Mouse (Mus musculus): ENCODE measurements at regions not wholly inside any gene's neighbourhood (a gene's known extent, or its start where the extent isn't known, plus 50 kb on each side); places are given as distances from the start of the nearest gene placed in this dataset.

- DNase-seq (ENCODE audit: low spot score in 2 of 2) = no peak
Measured at GRCm38 (mm10) chr2:50456654-50457053, 160.1 kb upstream of the Mmadhc start.

- DNase-seq (ENCODE audit: low spot score in 2 of 2) = no peak
Measured at GRCm38 (mm10) chr2:50448117-50448516, 151.5 kb upstream of the Mmadhc start.

DNA sequence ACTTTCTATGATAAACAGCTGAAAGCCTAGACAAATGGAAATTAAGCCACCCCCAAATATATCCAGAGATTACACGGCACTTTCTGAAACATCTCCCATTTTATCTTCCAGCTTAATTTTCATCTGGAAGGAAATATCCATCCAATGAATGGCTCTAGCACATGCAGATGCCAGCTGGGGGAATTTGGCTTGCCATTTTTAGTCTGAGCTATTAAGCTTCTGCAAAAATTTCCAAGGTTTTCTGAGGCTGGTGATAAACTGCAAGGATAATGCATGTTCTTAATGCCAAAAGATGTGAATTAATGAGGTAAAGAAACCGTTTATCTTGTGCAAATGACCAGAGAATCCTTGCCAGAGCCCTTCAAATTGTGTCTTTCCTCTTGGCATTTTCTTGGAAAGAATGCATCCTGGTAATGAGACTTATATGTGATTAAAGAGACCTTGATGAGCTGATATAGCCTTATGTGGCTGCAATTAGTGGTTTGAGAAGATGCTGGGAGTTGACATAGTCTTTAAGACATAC lies 149.4 kb upstream of the Mmadhc start:
- DNase-seq (ENCODE audit: low spot score in 2 of 2) = peak in 1 of 2 experiments; percentile 15

DNA sequence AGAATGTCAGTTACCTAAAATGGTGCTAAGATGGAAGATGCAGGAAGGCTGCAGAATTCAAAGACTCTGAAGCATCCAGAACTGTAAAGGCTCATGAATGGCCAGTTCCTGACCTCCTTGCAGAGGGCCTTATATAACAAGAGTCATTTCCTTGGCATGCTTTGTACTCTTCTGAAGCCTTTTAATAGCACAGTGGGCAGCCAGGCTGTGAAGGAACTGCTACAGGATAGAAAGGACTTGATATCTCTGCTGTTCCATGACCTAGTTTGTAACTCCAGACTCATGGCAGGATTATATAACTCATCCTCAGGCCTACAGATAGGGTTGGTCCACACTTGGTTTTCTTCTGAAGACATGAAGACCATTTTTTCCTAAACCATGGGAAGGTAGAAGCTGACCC lies 143.7 kb upstream of the Mmadhc start:
- DNase-seq (ENCODE audit: low spot score in 2 of 2) = no peak

GRCm38 (mm10) chr2:50433166-50433565 lies 136.6 kb upstream of the Mmadhc start:
- no peak for DNase-seq (ENCODE audit: low spot score in 2 of 2)

DNA sequence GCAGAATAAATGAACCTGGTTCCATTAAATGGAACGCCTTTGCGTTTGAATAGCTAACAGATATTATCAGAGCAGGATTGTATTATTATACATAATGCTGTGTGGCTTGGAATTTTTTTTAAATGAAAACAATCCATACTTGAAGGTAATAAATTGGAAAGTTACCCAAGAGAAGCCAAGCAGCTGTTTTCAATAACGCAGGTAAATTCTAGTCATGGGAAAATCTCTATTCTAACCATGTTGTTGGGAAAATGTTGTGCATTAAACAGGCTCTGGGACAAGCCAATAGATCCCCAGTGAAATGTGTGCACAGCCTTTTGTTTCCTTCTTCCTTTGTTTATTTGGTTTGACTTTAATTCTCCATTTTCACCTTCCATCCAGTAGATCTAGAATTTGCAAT lies 128.6 kb upstream of the Mmadhc start:
- no peak for DNase-seq (ENCODE audit: low spot score in 2 of 2)

DNA sequence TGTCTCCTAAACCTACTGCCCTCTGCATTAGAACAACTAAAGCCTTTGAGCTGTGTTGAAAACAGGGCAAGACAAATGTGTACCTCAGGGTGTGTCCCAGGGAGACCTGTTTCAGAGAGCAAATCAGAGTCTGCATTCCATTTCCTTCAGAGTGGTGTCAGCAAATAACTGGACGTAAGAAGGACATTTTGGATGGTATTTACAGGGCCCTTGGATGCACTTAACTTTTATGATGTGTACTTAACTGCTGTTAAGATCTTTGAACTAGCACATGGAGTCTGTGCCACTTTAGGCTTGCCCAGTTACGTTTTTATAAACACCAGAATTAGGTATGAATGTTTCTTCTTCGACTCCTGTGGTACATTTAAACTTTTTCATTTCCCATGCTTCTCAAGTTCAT lies 123.0 kb upstream of the Mmadhc start:
- DNase-seq (ENCODE audit: low spot score in 2 of 2) = no peak

DNA sequence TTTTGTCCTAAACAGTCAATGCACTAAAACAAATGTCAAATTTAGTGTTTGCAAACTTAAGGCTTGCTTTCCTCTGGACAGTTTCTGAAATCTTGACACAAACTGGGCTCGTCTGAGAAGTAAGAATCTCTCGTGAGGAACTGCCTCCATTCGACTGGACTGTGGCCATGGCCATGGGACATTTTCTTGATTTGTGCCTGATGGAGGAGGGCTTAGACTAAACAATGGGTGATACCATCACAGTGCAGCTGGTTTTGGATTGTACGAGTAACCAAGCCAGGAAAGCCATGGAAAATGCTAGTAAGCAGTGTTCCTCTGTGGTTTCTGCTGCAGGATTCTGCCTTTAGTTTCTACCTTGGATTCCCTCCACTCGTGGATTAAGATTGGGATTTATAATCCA lies 121.0 kb upstream of the Mmadhc start:
- no peak for DNase-seq (ENCODE audit: low spot score in 2 of 2)

DNA sequence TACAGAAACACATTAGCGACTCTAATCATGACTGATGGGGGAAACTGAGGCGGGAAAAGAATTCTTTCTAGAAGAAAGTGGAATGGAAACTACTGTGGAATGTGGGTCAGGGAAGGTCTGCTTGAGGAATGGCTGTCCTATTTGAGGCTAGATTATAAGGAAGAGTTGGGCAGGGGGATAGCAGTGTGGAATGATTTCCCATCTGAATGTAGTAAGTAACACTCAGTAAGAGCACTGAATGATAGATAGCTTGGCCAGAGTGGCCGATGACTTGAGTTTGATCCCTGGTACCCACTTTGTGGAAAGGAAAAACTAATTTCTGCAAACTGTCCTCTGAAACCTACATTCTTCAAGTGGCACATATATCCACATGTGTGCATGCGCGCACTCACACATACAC lies 120.5 kb upstream of the Mmadhc start:
- DNase-seq (ENCODE audit: low spot score in 2 of 2) = no peak

- DNase-seq (ENCODE audit: low spot score in 2 of 2) = no peak
Measured at GRCm38 (mm10) chr2:50416056-50416455, 119.5 kb upstream of the Mmadhc start.

- no peak for DNase-seq (ENCODE audit: low spot score in 2 of 2)
Measured at GRCm38 (mm10) chr2:50405932-50406331, 109.3 kb upstream of the Mmadhc start.

GRCm38 (mm10) chr2:50403106-50403505 lies 106.5 kb upstream of the Mmadhc start:
- no peak for DNase-seq (ENCODE audit: low spot score in 2 of 2)

DNA sequence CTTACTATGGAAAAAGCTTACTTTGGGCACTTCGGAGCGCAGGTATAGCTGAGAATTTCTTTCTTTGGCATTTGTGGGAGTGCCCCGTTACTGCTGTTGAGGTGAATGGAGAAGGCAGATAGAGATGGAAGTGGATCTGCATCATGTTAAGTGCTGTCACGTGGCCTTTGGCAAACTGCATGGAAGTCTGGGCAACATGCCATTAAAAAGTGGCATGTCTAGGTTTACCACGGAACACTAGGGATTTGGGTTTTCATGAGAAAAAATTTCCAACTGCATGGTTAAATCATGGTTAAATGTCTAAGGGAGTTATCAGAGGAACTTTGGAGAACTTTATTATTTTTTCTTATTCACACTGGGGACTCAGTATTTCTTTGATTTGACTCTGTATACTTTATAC lies 102.0 kb upstream of the Mmadhc start:
- DNase-seq (ENCODE audit: low spot score in 2 of 2) = no peak

DNA sequence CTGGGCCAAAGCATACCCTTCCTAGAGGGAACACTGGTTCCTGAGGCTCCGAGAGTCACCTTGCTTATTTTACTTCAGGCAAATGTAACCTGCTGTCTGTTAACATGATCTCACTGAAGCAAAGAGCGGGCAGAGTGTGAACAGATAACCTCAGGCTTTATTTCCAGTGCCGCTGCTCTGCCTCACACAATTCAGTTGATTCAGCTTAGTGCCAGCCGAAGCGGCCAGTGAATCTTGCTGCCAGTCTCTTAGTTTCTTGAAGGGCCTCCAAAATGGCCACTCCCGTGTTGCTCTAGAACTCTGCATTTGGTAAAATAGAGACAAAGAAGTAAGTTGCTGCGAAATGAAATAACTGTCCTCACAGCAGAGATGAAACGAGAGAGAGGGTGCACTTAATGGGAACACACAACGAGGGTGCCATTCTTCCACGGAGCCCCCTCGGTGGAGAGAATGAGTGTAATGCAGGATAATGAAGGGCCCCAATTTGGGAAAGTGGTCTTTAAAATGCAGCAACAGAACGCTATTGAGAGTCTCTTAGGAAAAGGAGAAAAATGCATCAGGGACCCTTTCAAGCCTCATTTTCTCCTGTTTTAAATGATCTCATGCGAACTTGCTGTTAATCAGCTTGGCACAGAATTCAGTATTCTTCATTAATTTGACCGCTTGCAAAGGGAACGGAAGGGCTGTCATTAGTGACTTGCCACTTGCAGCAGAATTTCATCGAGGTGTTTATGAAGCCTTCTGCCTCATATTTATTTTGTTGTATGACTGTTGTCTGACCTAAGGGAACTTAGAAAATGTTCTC lies 81.2 kb upstream of the Mmadhc start:
- DNase-seq (ENCODE audit: low spot score in 2 of 2) = no peak

- DNase-seq (ENCODE audit: low spot score in 2 of 2) = no peak
Measured at GRCm38 (mm10) chr2:50373626-50374025, 77.0 kb upstream of the Mmadhc start.

DNA sequence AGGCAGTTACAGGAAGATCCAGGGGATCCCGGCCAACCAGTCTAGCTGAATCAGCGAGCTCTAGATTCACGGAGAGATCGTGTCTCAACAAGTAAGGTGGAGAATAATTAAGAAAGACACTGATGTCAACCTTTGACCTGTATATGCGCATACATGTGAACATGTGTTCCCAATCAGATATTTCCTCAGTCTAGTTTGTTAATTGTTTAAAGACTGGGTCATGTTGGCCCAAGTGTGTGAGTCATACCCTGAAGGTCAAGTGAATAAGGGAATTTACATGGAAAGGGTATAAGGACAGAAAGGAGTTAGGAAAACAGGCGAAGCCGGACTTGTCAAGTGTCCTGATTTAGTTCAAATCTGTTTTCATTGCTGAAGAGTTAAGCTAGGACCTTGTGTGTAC lies 76.4 kb upstream of the Mmadhc start:
- no peak for DNase-seq (ENCODE audit: low spot score in 2 of 2)

DNA sequence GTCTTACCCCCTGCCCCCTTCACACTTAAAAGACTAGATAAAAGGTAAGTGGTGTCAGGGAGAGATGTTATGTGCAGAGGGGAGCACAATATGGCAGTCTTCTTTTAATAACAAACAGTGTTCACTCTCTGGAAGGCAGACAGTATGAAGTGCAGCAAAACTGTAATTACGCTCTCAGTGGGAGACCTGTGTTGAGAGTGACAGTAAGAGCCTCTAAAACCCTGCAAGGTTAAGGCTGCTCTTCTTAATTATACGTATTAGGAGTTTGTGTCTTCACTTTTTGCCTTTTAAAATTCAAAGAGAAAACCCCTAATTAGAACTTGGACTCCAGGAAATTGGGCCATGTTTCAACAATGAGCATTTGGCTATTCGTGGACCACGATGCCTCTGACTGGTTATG lies 72.2 kb upstream of the Mmadhc start:
- DNase-seq (ENCODE audit: low spot score in 2 of 2) = no peak

DNA sequence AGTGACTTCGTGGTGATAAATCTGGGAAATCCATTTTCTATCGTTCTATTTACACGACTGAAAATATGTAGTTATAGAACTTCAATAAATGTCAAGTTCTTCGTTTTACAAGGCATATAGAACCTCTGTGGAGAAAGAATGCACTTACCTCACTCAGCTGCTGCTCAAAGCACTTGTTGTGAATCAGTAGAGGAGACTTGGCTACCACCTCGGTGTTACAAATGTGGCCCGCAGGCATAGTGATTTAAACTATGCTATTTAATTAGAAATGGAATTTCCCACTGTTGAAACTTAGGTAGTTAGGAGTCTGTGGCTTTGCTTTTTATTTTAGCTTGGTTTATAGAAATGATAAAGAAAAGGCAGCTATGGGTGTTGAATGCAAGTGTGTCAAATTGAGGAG lies 71.8 kb upstream of the Mmadhc start:
- DNase-seq (ENCODE audit: low spot score in 2 of 2) = no peak

GRCm38 (mm10) chr2:50365221-50365620 lies 68.6 kb upstream of the Mmadhc start:
- DNase-seq (ENCODE audit: low spot score in 2 of 2) = no peak

- no peak for DNase-seq (ENCODE audit: low spot score in 2 of 2)
Measured at GRCm38 (mm10) chr2:50356089-50356488, 59.5 kb upstream of the Mmadhc start.

DNA sequence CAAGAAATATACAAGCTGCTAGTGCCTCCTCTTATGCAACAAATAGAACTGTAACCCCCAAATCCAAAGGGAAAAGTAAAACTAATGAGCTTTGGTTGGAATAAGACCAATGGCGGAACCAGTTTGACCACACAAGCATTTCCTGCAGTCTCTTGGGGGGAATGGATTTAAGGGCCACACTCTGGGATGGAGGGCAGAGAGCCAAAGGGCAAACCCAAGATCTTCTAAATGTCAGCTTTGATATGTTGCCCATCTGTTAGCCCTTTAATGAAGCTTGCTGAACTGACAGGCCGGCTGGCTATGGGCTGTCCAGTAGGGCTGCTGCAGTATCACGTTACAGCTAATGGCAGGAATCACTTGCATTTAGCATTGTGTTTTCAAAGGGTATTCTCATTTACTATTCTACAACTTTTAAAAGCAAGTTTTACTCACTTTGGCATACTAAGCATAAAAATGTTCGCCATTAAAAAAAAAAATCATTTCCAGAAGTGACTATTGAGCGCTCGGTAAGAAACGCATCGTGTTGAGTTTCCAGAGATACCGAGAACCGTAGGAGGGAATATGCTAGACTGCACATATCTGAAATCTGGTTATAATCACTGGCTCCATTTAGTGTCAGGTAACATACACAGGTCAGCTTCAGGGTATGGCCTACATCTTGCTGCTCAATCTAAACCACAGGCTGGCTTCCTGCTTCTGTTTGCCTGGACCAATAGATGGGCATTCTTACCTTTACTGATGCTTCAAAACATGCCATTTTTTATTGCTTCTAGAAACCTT lies 51.1 kb upstream of the Mmadhc start:
- DNase-seq (ENCODE audit: low spot score in 2 of 2) = no peak
